Mouse (Mus musculus) embryonic facial prominence, embryonic 10.5 days (tissue): ENCODE results near the gene Otud6a. TPM values are rescaled to one million over a fixed set of nuclear protein-coding genes. Genes with fewer than 3 reads are reported as not detected.
"Not testable (repeated sequence)": the region's sequence is repeated elsewhere in the genome, so short reads cannot be mapped to it uniquely, and the experiment has no call there.

ENCODE experiments used
- DNase-seq: peaks from one replicate; pipeline ENCODE4 v3.0.0-alpha.2; 2017; ENCODE audit warnings: low spot score
- H3K27ac ChIP-seq: fragments of 300-500 bp; sonication (generic); replicated peaks from 2 replicates; pipeline ENCODE4 v1.5.1; 2016; ENCODE audit warnings: mild to moderate bottlenecking
- H3K27me3 ChIP-seq: fragments of 300-500 bp; sonication (generic); replicated peaks from 2 replicates; pipeline ENCODE4 v1.6.1; 2016; ENCODE audit warnings: low read depth, mild to moderate bottlenecking; ENCODE audit not compliant: poor library complexity, severe bottlenecking
- H3K36me3 ChIP-seq: fragments of 300-500 bp; sonication (generic); replicated peaks from 2 replicates; pipeline ENCODE4 v1.6.1; 2016; ENCODE audit warnings: mild to moderate bottlenecking, moderate library complexity
- H3K4me1 ChIP-seq: fragments of 300-500 bp; sonication (generic); 2 replicates; pipeline ENCODE4 v1.6.1; 2016
- H3K4me3 ChIP-seq: fragments of 300-500 bp; sonication (generic); 2 replicates; pipeline ENCODE4 v1.5.1; 2016; ENCODE audit warnings: mild to moderate bottlenecking, moderate library complexity
- H3K9me3 ChIP-seq: fragments of 300-500 bp; sonication (generic); 2 replicates; pipeline ENCODE4 v1.6.1; 2016; ENCODE audit warnings: mild to moderate bottlenecking
- WGBS: fragments of 180-500 bp; shearing (Covaris S2); methylation state at CpG from one replicate; pipeline ENCODE4 v1.1.7; 2016; 5-methylcytosine and 5-hydroxymethylcytosine counted together
- polyA plus RNA-seq: library from polyadenylated mRNA; unstranded; fragments of >200 nt; fragmentation: Nextera tagmentation; extraction: Ambion mirVana; gene quantifications from 2 replicates; pipeline ENCODE4 v1.2.1, GENCODE M21; 2016

The Otud6a gene
- not detected in 2 replicates for polyA plus RNA-seq

DNA sequence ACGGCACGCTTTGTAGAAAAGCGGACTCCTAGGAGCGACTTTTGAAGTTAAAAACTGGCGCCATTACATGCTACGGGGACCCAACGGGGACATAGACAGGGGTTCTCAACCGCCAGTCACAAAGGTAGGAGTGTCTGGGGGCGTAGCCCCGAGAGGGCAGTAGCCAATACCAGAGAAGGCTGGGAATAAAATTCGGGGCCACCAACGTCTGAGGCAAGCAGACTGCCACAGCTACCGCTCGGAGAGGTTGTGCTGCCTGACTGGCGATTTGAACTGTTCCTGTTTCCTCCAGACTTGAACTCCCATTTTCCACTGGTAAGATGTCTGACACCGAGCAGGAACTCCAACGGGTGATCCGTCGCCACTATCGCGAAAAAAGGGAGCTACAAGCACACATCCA, at the start of gene Otud6a:
Otud6a (plus strand) TSS at position 321 of the 400 bp plus-strand sequence.
- Histone ChIP-seq H3K9me3 (no peaks in the 10 kb centered on the region; the same call in 1 of the 2 replicates), H3K4me1 (no peaks in the 10 kb centered on the region), H3K27ac (no peak within 1 kb of the TSS), H3K27me3 (peaks cover 45% of the 10 kb centered on the region), H3K4me3 (no peak within 1 kb of the TSS), H3K36me3 (no peaks in the 10 kb centered on the region)
- 89% methylated on average over 21 of the region's 21 CpGs for WGBS
- no peak for DNase-seq

DNA sequence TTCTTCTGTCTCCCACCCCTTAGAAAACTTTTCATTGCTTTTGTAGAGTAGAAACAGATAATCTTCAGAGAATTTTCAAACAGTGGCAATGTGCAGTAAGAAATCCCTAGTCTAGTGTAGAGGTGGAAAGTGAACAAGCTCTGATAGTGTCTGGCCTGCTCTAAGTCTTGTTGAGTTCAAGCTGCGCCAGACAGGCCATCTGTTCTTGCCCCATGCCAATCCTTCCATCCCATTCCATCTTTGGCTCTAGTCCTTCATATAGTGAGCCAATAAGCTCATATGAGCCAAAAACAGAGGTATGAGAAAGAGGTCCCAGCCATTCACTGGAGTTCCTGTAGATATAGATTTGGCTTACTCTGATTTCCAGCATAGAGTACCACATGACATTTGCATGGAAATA, 38.9 kb upstream of the Otud6a start:
- Histone ChIP-seq H3K4me1 (no peaks in the 10 kb centered on the region), H3K4me3 (no peak overlapping the region), H3K36me3 (no peaks in the 10 kb centered on the region), H3K27ac (no peak overlapping the region), H3K9me3 (0 out of 2 replicates have a peak, but pooled peaks cover 2% of the 10 kb centered on the region), H3K27me3 (peaks cover 49% of the 10 kb centered on the region)
- WGBS = 84% methylated on average over 1 of the region's 1 CpGs
- no peak for DNase-seq

DNA sequence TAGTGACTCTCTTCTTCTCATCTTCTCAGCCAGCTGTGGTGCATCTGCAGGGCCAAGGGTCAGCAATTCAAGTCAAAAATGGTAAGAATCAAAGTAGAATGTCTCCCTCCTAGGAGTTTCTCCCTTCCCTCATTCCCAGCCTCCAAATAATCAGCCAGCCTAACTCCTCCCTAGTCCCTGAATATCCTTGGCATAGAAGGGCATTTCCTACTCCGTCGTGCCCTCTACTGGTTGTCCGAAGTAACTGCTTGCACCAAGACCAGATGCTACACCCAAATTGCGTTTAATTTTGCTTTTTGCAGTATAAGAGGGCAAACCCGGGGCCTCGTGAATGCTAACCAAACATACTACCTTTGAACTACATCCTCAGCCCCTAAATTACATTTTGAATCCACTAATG, 36.5 kb upstream of the Otud6a start:
- WGBS = 30% methylated on average over 6 of the region's 6 CpGs
- DNase-seq = peak; percentile 39
- Histone ChIP-seq H3K4me3 (no peak overlapping the region), H3K27ac (no peak overlapping the region), H3K27me3 (peaks cover 73% of the 10 kb centered on the region), H3K4me1 (no peaks in the 10 kb centered on the region), H3K36me3 (no peaks in the 10 kb centered on the region), H3K9me3 (no peaks in the 10 kb centered on the region)

DNA sequence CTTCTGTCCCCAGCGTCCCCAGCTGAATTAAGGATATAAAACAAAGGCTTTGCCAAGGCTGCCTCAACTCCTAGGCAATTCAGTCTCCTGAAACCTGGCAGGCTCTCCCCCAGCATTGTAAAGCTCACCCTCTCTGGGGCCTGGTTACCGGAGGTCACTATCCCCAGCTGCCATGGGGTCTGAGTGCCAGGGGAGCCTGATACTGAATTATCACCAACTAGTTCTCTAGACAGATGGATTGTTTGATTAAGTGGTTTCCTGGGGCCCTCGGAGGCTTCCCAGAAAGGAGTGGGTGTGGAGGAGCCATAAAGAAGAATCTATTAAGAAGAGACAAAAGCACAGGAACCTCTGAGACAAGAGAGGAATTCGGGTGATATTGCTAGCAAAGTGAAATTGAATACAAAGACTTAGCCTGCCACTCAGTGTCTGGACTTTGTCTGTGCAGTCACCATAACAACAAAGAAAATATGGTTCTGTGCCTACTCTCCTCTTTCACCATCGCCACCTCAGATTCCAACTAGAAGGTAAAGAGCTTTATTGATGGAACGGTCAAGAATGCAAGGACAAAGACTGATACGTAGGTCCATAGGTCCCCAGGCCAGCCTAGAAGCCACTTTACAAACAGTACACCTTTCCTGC, 34.5 kb upstream of the Otud6a start:
- H3K36me3 ChIP-seq = no peaks in the 10 kb centered on the region
- 77% methylated on average over 7 of the region's 7 CpGs for WGBS
- H3K4me1 ChIP-seq = no peaks in the 10 kb centered on the region
- DNase-seq = no peak
- H3K9me3 ChIP-seq = no peaks in the 10 kb centered on the region
- peaks cover 88% of the 10 kb centered on the region for H3K27me3 ChIP-seq
- no peak overlapping the region for H3K27ac ChIP-seq
- H3K4me3 ChIP-seq = no peak overlapping the region

DNA sequence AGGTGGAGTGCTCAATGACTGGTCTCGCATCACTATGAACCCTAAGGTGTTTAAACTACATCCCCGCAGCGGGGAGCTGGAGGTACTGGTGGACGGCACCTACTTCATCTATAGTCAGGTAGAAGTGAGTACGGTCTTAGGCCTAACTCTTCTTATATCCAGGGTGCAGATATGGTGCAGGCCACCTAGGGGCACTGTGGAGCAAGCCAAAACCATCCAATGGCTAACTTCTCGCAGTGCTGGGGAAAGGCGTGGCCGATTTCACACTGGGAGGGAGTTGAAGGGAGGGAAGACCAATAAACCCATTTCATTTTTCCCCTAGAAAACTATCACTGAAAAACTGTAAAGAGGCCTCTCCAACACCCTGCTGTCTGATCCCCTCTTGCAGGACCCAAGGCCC, 33.8 kb upstream of the Otud6a start:
- DNase-seq = peak; percentile 18
- H3K27me3 ChIP-seq = peaks cover 88% of the 10 kb centered on the region
- H3K36me3 ChIP-seq = no peaks in the 10 kb centered on the region
- no peaks in the 10 kb centered on the region for H3K4me1 ChIP-seq
- 81% methylated on average over 8 of the region's 8 CpGs for WGBS
- H3K4me3 ChIP-seq = no peak overlapping the region
- H3K27ac ChIP-seq = no peak overlapping the region
- H3K9me3 ChIP-seq = no peaks in the 10 kb centered on the region

DNA sequence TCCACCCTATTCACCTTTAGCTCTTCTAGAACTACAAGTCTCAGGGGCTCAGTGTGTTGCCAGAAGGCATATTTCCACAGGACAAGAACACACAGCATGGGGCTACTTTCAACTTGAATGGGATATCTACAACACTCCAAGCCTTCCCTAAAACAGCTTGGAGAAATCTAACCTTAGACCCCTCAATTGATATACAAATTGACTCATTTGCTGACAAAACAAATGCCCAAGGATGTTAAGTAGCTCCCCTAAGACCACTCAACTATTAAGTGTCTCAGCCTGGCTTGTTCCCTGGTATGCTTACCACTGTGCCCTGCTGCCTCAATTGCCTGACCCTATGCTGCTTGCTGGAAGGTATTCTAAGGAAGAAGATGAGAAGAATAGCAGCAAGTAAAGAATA, 27.9 kb upstream of the Otud6a start:
- no peaks in the 10 kb centered on the region for H3K4me1 ChIP-seq
- no peak overlapping the region for H3K4me3 ChIP-seq
- H3K27ac ChIP-seq = no peak overlapping the region
- H3K9me3 ChIP-seq = no peaks in the 10 kb centered on the region
- H3K36me3 ChIP-seq = no peaks in the 10 kb centered on the region
- DNase-seq = no peak
- peaks cover 94% of the 10 kb centered on the region for H3K27me3 ChIP-seq

DNA sequence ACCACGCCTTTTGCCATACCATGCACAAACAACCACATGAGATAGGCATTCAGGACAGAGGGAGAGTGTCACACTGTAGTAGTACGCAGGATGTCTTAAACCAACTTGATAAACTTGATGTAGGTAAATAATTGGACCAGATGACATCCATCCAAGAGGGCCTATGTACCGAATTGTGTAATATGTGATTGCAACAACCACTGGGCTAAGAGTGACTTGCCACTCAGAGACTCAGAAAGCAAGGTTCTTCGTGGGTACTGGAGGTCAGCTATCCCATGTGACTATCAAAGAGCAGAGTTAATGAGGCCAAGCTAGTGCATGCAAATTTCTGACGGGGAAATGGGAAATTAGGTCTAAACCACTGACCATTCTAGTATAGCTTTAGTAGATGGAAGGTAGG, 27.2 kb upstream of the Otud6a start:
- DNase-seq = no peak
- Histone ChIP-seq H3K4me1 (no peaks in the 10 kb centered on the region), H3K36me3 (no peaks in the 10 kb centered on the region), H3K27ac (no peak overlapping the region), H3K27me3 (peaks cover 93% of the 10 kb centered on the region), H3K9me3 (no peaks in the 10 kb centered on the region), H3K4me3 (no peak overlapping the region)
- WGBS = 83% methylated on average over 5 of the region's 5 CpGs

DNA sequence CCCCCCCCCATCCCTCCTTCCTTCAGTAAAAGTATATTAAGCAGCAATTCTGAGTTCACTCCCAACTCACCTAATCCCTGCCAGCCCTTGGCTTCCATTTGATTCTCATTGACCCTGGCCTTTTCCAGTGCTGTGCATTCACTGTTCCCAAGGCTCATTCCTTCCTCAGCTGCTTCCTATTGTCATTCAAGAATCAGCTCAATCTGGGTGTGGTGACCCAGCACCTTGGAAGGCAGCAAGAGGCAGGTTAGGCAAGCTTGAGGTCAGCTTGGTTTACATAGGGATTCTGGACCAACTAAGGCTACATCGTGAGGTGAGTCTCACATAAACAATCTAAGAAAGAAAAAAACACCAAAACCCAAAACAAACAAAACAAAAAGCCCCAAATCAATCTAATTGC, 19.6 kb upstream of the Otud6a start:
- Histone ChIP-seq H3K4me1 (no peaks in the 10 kb centered on the region), H3K36me3 (no peaks in the 10 kb centered on the region), H3K9me3 (no peaks in the 10 kb centered on the region), H3K27me3 (peaks cover 71% of the 10 kb centered on the region), H3K27ac (no peak overlapping the region), H3K4me3 (no peak overlapping the region)
- 77% methylated on average over 1 of the region's 1 CpGs for WGBS
- no peak for DNase-seq

DNA sequence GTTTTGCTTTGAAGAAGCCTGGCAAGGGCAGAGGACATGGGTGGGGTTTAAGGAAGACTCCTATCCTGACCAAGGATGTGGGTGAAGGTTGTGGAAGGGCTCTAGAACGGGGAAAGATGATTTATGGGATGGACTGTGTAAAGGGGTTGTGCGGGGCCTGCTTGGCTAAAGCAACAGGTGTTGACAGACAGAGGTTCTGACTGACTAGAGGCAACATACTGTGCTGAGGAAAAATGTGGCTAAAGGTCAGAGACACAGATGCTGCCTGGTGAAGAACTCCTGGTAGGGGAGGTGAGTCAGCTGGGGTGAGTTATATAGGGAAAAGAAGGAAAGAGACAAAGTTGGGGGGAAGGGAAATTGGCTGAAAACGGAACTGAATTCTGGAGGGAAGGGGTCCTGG, 3.5 kb downstream of the Otud6a start:
- Histone ChIP-seq H3K4me1 (no peaks in the 10 kb centered on the region), H3K9me3 (no peaks in the 10 kb centered on the region; the same call in 1 of the 2 replicates), H3K36me3 (no peaks in the 10 kb centered on the region), H3K27me3 (peaks cover 74% of the 10 kb centered on the region), H3K27ac (no peak overlapping the region), H3K4me3 (no peak overlapping the region)
- no peak for DNase-seq
- 71% methylated on average over 3 of the region's 3 CpGs for WGBS

DNA sequence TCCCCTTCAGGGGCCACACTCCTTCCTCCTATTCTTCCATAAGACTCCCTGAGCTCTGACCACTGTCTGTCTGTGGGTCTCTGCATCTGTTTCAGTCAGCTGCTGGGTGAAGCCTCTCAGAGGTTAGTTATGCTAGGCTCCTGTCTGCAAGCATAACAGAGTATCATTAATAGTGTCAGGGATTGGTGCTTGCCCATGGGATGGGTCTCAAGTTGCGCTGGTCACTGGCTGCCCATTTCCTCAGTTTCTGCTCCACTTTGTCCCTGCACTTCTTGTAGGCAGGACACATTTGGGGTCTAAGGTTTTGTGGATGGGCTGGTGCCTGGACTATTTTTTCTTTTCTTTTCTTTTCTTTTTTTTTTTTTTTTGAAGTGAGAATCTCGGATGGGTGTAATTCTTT, 13.8 kb downstream of the Otud6a start, which contains the start of gene Awat2:
Awat2 (minus strand) TSS at position 101 of the 400 bp plus-strand sequence.
- not testable (repeated sequence) for H3K4me1 ChIP-seq, H3K9me3 ChIP-seq, DNase-seq, H3K27ac ChIP-seq, H3K4me3 ChIP-seq, H3K36me3 ChIP-seq
- H3K27me3 ChIP-seq = peaks cover 55% of the 10 kb centered on the region
- 81% methylated on average over 2 of the region's 2 CpGs for WGBS

DNA sequence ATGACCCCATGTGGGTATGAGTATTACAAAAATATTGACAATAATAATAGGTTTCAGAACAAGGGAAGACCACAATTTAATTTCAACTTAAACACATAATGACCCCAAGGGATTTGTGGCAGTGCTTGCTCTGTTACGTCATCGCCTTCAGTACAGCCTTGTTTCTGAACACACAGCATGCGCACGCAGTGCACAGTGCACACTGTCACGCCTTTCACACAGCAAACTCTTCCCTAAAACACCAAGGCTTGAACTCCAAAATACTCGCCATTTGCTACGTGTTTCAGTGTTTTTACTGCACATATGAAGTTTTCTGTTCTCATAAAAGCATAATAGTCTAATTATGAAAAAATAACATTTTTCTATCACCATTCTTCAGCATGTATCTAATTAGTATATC, 14.7 kb downstream of the Otud6a start:
- H3K36me3 ChIP-seq = no peaks in the 10 kb centered on the region
- DNase-seq = no peak
- H3K27me3 ChIP-seq = peaks cover 58% of the 10 kb centered on the region
- no peaks in the 10 kb centered on the region for H3K9me3 ChIP-seq
- H3K4me1 ChIP-seq = no peaks in the 10 kb centered on the region
- WGBS = 85% methylated on average over 7 of the region's 7 CpGs
- H3K4me3 ChIP-seq = no peak overlapping the region
- no peak overlapping the region for H3K27ac ChIP-seq

DNA sequence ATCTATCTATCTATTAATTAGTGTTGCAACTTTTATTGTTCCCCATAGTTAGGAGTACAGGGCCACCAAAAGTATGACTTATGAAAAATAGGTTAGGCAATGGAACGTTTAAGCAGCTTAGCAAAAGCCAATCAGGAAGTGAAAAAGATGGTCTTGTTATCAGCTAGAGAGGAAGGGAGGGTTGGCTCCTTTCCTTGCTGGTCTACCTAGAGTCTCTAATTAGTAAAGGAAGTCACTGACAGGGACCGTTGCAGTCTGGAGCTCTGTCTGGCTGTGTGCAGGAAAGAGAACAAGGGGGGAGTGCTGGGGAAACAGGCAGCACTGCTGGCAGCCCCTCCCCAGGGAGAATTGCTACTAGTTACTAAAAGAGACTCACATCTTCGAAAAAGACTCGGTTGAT, 39.2 kb downstream of the Otud6a start:
- Histone ChIP-seq H3K9me3 (no peaks in the 10 kb centered on the region), H3K27ac (no peak overlapping the region), H3K27me3 (peaks cover 96% of the 10 kb centered on the region), H3K4me1 (no peaks in the 10 kb centered on the region), H3K36me3 (no peaks in the 10 kb centered on the region), H3K4me3 (no peak overlapping the region)
- DNase-seq = no peak
- WGBS = 64% methylated on average over 4 of the region's 4 CpGs

DNA sequence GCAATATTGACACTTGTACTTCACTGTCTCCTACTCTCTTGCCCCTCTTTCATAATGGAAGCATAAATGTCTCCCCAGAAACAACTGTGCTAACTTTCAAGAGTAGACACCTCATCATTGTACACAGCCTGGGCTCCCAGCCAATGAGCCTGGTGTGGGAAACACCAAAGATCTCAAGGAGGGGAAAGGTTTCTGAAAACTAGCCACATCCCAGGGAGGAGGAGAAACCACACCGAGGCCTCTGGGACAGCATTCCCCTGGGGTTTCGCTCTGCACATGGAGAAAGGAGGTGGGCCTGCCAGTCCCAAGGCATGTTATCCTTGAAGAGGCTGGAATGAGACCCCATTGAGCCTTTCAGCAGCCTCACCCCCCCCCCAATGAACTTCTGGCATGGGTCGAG, 41.3 kb downstream of the Otud6a start:
- Histone ChIP-seq H3K9me3 (no peaks in the 10 kb centered on the region), H3K4me1 (no peaks in the 10 kb centered on the region), H3K27me3 (peaks cover 93% of the 10 kb centered on the region), H3K4me3 (no peak overlapping the region), H3K36me3 (no peaks in the 10 kb centered on the region), H3K27ac (no peak overlapping the region)
- WGBS = 89% methylated on average over 3 of the region's 3 CpGs
- DNase-seq = no peak
